In genomic region chr4:125136303-125136888, GRCm38 (mm10) we compare ENCODE assay signal across 25 mouse cellular contexts. TPM values are rescaled to one million over a fixed set of nuclear protein-coding genes. Genes with fewer than 3 reads are reported as not detected.
DNase-seq lines count a peak whose midpoint lies in the region; ATAC-seq and TF ChIP-seq lines count a peak whose summit lies in the region.
"Had no signal": no experiment of that assay in that cellular context is flagged by ENCODE, and none has a peak within 500 bp of the region (broad histone marks: within the 10 kb centered on the region; RNA-seq: fewer than 3 reads in every experiment).

No protein-coding gene starts in this region.

- no peak for TF ChIP-seq POLR2A in heart, adult 2 months (IDR thresholded peaks at IDR 0.05; ENCODE audit: insufficient read depth, low read depth, low read length)

- H3K9me3 ChIP-seq in ES-E14 (ENCODE audit: control insufficient read depth, insufficient read depth, low read depth, low read length), result no peaks in the 10 kb centered on the region; the same call in 1 of the 2 replicates
- H3K9me3 ChIP-seq in forebrain, embryonic 14.5 days (replicated peaks; ENCODE audit: control insufficient read depth, low read length), result no peaks in the 10 kb centered on the region
- H3K9me3 ChIP-seq: embryonic facial prominence, embryonic 13.5 days; embryonic facial prominence, embryonic 15.5 days; forebrain, embryonic 10.5 days; forebrain, embryonic 12.5 days had no signal

- WGBS in heart, adult 2 months, result 70% methylated on average over 12 of the region's 12 CpGs
- 51% methylated on average over 12 of the region's 12 CpGs for WGBS in forebrain, embryonic 14.5 days

- H3K36me3 ChIP-seq in heart, adult 2 months (ENCODE audit: control insufficient read depth, insufficient read depth, low read length), result no peaks in the 10 kb centered on the region
- H3K36me3 ChIP-seq in ES-E14 (ENCODE audit: control insufficient read depth, insufficient read depth, low read length, poor library complexity, severe bottlenecking), result no peaks in the 10 kb centered on the region
- no peaks in the 10 kb centered on the region for H3K36me3 ChIP-seq in forebrain, embryonic 14.5 days (ENCODE audit: control insufficient read depth, insufficient read depth, low read length)
- H3K36me3 ChIP-seq: embryonic facial prominence, embryonic 13.5 days; embryonic facial prominence, embryonic 15.5 days; forebrain, embryonic 10.5 days; forebrain, embryonic 12.5 days had no signal

- no peaks in the 10 kb centered on the region for H3K27me3 ChIP-seq in heart, adult 2 months (ENCODE audit: control insufficient read depth, insufficient read depth, low read length)
- no peaks in the 10 kb centered on the region for H3K27me3 ChIP-seq in forebrain, embryonic 14.5 days (replicated peaks; ENCODE audit: control insufficient read depth, insufficient read depth, low read length)
- H3K27me3 ChIP-seq: CH12.LX; embryonic facial prominence, embryonic 13.5 days; embryonic facial prominence, embryonic 15.5 days; forebrain, embryonic 12.5 days had no signal

- peak; percentile 83 for DNase-seq in heart, adult 11 months
- no peak for DNase-seq in heart, adult 2 months
- peak; percentile 46 for DNase-seq in ES-E14 (ENCODE audit: low read depth, low spot score)
- peak; percentile 92 for DNase-seq in ZHBTc4 (ENCODE audit: low read depth, low spot score)
- no peak for DNase-seq in thymus, adult 18-20 months
- no peak for DNase-seq in forebrain, embryonic 14.5 days (ENCODE audit: low spot score)
- DNase-seq: adrenal gland, adult 2 months; adrenal gland, postnatal 10 days; adrenal gland, postnatal 25 days; B cell, adult 2 months; cerebellum, adult 11 months; cerebellum, adult 18-20 months; cerebellum, adult 8-10 months; cerebellum, adult 9-11 months; cerebellum, postnatal 14 days; cerebellum, postnatal 36 days; embryo, embryonic 11 days had no signal

- no peak overlapping the region for H3K27ac ChIP-seq in heart, adult 2 months
- peak overlapping the region; percentile 88 for H3K27ac ChIP-seq in ES-E14 (ENCODE audit: insufficient read depth, low read depth, low read length, poor library complexity, severe bottlenecking)
- H3K27ac ChIP-seq in forebrain, embryonic 14.5 days (ENCODE audit: low read depth, low read length), result no peak overlapping the region
- H3K27ac ChIP-seq: embryonic facial prominence, embryonic 13.5 days; embryonic facial prominence, embryonic 15.5 days; forebrain, embryonic 10.5 days; forebrain, embryonic 12.5 days had no signal

- no peaks in the 10 kb centered on the region for H3K79me2 ChIP-seq in heart, adult 2 months (replicated peaks; ENCODE audit: control insufficient read depth, insufficient read depth, low read length)

- H3K4me2 ChIP-seq in forebrain, embryonic 14.5 days (ENCODE audit: low read length), result no peak overlapping the region
- H3K4me2 ChIP-seq: embryonic facial prominence, embryonic 13.5 days; embryonic facial prominence, embryonic 15.5 days; forebrain, embryonic 12.5 days had no signal

- peaks cover under 1% of the 10 kb centered on the region for H3K4me1 ChIP-seq in heart, adult 2 months (ENCODE audit: control insufficient read depth, insufficient read depth, low read length)
- peaks cover 11 to 17% of the 10 kb centered on the region in 2 experiments; a peak in 3 of 4 replicates for H3K4me1 ChIP-seq in ES-E14 (ENCODE audit: control insufficient read depth in 2 of 2, insufficient read depth in 2 of 2, low read length in 2 of 2, poor library complexity in 1 of 2)
- H3K4me1 ChIP-seq in forebrain, embryonic 14.5 days (ENCODE audit: control insufficient read depth, insufficient read depth, low read length), result no peaks in the 10 kb centered on the region
- H3K4me1 ChIP-seq: embryonic facial prominence, embryonic 13.5 days; embryonic facial prominence, embryonic 15.5 days; forebrain, embryonic 12.5 days had no signal

- H3K9ac ChIP-seq in heart, adult 2 months (ENCODE audit: low read depth, low read length), result no peak overlapping the region
- H3K9ac ChIP-seq in ES-E14 (ENCODE audit: insufficient read depth, low read depth, low read length, poor library complexity, severe bottlenecking), result peak overlapping the region; percentile 33; the same call in 1 of the 2 replicates
- no peak overlapping the region for H3K9ac ChIP-seq in forebrain, embryonic 14.5 days (ENCODE audit: low read length)
- H3K9ac ChIP-seq: embryonic facial prominence, embryonic 13.5 days; embryonic facial prominence, embryonic 15.5 days; forebrain, embryonic 12.5 days had no signal

- in situ Hi-C loops in ES-E14 (cut with MboI; ENCODE audit: low sequenced_read_pairs in 2 of 2, unreplicated experiment in 2 of 2), result no loop called here

- no peak overlapping the region for H3K4me3 ChIP-seq in heart, adult 2 months
- peak overlapping the region in 1 of 2 experiments; percentile 2; a peak in 1 of 4 replicates for H3K4me3 ChIP-seq in ES-E14 (ENCODE audit: insufficient read depth in 1 of 2, low read depth in 1 of 2, low read length in 2 of 2, poor library complexity in 1 of 2, severe bottlenecking in 1 of 2)
- H3K4me3 ChIP-seq in forebrain, embryonic 14.5 days (ENCODE audit: low read depth, low read length), result no peak overlapping the region
- H3K4me3 ChIP-seq: embryonic facial prominence, embryonic 13.5 days; embryonic facial prominence, embryonic 15.5 days; erythroblast, embryonic 14.5 days; forebrain, embryonic 10.5 days; forebrain, embryonic 12.5 days had no signal

- no peak for TF ChIP-seq CTCF in heart, adult 2 months (IDR thresholded peaks at IDR 0.05)

- ATAC-seq in forebrain, embryonic 14.5 days, result no peak
- ATAC-seq: CD4-positive, CD25-positive, alpha-beta regulatory T cell, adult 4 months; forebrain, embryonic 16.5 days had no signal

- intact Hi-C loops in heart, adult 2 months (cut with DNase I), result no loop called here

- no peak for TF ChIP-seq EP300 in heart, adult 2 months (IDR thresholded peaks at IDR 0.05; ENCODE audit: insufficient read depth, low read depth, low read length)

TF ChIP-seq in ES-E14, 5 proteins besides CTCF, POLR2A, EP300 and RAD21:
- TF ChIP-seq ZNF384 (IDR thresholded peaks at IDR 0.05; ENCODE audit: low read depth, low read length) (no peak), CHD2 (IDR thresholded peaks at IDR 0.05; ENCODE audit: low read depth, low read length) (no peak), ZC3H11A (IDR thresholded peaks at IDR 0.05; ENCODE audit: borderline replicate concordance, low read depth, low read length) (no peak), HCFC1 (IDR thresholded peaks at IDR 0.05; ENCODE audit: borderline replicate concordance, insufficient read depth, low read length) (no peak), MAFK (IDR thresholded peaks at IDR 0.05; ENCODE audit: insufficient read depth, low read depth, low read length) (no peak)

RNA-seq across cellular contexts. Expression of gene Zc3h12a, which starts 8.8 kb away (rescaled TPM):
- total RNA-seq in heart, adult 2 months (2021), result 1 to 10 TPM; 3.0 to 4.8 TPM
- 5.0 TPM in 2 replicates for polyA plus RNA-seq in heart, adult 2 months (2012; rRNA removed)
- total RNA-seq in ES-E14 (2012; rRNA removed), result 4.9 and 10.4 TPM in 2 replicates
- polyA plus RNA-seq in forebrain, embryonic 14.5 days (2014; fragmentation: Nextera tagmentation; extraction: Ambion mirVana), result 0.14 and 0.32 TPM in 2 replicates

RNA-seq across cellular contexts. Expression of gene Meaf6, which starts 51.5 kb away (rescaled TPM):
- total RNA-seq in heart, adult 2 months (2021), result 10 to 100 TPM; 21.2 to 21.6 TPM
- 15.7 and 17.6 TPM in 2 replicates for polyA plus RNA-seq in heart, adult 2 months (2012; rRNA removed)
- total RNA-seq in ES-E14 (2012; rRNA removed), result 20.6 and 25.0 TPM in 2 replicates
- 153 and 164 TPM in 2 replicates for polyA plus RNA-seq in forebrain, embryonic 14.5 days (2014; fragmentation: Nextera tagmentation; extraction: Ambion mirVana)

Comparison
In these comparisons a context has a peak if more than half of its experiments do, and no peak if none do; other contexts are left out.
1. DNase-seq: peak in heart, adult 11 months (single experiment), ES-E14 (single experiment) and ZHBTc4 (single experiment); none in heart, adult 2 months (0 of 2), thymus, adult 18-20 months (0 of 2) and forebrain, embryonic 14.5 days (single experiment).